Mouse (Mus musculus): ENCODE results near the gene Gm37240. TPM values are rescaled to one million over a fixed set of nuclear protein-coding genes. Genes with fewer than 3 reads are reported as not detected.
A peak's percentile ranks its signal among the peaks of the same experiment; 100 is the strongest.

Gm37240 gene
- polyA plus RNA-seq, 2 experiments from 2014 or later = 3.6 to 5.5 TPM

DNA sequence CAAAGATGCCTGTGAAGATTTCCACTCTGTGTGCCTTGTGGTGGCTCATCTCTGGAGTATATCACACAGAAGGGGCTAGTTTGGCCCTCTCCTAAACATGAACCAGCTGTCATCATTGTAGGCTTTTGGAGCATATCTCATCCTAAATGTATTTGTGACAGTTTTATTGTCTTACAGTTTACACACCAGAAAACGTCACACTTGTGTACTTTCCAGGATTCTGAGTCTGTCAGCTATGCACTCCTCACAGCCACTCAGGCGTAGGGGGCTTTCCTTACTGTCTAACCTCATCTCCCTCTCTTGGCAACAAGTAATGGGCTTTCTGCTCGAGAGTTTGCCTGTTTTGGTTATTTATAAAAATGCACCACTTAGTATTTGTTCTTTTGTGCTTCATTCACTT lies 1021.6 kb downstream of the Gm37240 start:
- no peak for ATAC-seq

DNA sequence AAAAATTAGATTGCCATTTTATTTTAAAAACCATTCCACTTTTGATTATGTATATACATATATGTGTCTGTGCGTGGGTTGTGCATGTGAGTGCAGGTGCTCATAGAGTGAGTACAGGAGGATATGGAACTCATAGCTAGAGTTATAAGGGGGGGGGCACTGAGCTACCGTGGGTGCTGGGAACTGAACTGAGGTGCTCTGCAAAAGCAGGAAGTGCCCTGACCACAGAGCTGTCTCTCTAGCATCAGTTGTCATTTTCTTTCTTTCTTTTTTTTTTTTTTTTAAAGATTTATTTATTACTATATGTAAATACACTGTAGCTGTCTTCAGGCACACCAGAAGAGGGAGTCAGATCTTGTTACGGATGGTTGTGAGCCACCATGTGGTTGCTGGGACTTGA lies 1025.5 kb downstream of the Gm37240 start:
- peak; percentile 67 for ATAC-seq

DNA sequence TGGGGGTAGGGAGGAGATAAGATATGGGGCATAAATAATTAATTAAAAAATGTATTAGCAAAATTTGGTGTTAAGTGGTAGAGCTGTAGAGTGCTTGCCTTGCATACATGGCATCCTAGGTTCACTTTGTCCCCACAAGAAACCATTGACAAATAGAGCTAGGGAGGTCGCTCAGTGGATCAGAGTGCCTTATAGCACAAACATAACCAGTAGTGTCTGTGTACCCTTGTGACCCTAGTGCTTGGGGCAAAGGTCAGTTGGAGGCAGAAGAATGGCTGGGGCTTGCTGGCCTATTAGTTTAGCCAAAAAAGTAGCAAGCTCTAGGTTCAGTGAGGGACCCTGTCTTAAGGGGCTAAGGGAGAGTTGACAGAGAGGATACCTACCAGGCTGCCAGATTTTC lies 1026.6 kb downstream of the Gm37240 start:
- no peak for ATAC-seq

DNA sequence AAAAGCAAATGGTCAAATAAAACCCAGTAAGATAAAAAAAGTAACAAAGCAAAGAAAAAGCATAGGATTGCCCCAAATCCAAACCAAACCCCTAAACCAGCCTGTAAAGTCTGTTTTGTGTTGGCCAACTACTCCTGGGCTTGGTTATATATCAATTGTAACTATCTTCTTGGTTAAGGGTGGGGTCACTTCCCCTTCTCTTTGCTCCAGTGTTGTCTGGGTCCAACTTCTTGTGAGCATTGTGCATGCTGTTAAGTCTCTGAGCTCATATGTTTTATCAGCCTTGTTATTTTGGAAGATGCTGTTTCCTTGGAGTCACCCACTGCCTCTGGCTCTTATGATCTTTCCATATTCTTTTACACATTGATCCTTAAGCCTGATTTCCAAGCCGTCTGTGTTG lies 1032.9 kb downstream of the Gm37240 start:
- no peak for ATAC-seq

DNA sequence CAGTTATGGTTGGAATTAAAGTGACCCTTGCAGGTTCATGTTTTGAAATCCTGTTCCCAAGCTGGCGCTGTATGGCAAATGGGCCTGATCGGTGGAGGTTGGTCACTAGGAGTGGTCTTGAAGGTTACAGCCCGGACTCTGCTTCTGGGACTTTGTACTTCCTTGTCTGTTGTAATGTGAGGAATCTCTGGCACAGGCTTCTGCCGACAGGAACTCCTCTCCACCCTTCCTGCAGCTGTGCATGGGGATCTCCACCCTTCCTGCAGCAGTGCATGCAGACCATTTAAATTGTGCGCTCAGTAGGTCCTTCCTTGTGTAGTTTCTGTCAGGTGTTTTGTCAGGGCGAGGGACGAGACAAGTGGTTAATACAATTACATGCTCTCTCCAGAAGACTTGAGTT lies 1034.4 kb downstream of the Gm37240 start:
- ATAC-seq = peak; percentile 19

DNA sequence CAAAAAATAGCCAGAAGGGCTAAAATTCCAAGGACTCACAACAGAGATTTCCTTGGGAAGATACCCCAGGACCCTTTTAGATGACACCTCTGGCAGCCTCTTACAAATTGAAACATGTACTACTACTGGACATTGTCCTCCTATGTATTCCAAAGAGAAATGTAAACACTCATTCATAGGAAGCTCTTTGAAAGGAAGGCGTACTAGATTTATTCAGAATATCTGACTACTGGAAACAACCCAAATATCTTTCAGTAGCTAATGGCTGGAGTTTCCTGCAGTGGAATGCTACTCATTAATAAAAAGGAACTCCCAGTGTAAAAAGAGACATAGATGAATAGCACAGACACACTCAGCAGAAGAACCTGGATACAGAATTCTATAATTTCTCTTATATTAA lies 1035.5 kb downstream of the Gm37240 start:
- no peak for ATAC-seq

DNA sequence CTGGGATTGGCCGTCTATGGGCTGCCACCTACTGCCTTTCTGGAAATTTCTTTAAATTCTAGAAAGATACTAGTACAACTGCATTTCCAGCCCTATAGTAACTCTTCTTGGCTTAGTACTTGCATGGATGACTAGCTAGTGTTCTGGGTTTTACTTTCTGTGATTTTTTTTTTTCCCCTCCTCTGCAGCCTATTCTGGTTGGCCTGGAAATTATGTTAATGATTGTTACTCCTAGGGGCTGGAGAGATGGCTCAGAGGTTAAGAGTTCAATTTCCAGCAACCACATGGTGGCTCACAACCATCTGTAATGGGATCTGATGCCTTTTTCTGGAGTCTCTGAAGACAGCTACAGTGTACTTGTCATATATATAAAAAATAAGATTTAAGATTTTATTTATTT lies 1036.9 kb downstream of the Gm37240 start:
- ATAC-seq = no peak

DNA sequence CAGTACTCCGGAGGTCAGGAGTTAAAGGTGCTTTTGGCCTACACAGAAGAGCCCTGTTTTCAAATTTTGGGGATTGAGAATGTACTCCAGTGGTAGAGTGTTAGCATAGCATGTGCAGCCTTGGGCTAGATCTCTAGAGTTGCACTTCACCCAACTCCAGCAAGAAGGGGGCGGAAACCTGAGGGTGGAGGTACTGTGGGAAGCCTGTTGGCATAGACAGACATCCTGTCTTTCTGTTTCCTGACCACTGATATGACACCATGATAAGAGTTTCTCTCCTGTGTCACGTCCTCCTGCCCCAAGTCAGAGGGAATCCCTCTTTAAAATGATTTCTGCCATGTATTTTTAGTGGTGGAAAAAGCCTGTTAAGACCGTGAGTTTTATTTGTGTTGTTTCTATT lies 1038.5 kb downstream of the Gm37240 start:
- peak; percentile 94 for ATAC-seq

DNA sequence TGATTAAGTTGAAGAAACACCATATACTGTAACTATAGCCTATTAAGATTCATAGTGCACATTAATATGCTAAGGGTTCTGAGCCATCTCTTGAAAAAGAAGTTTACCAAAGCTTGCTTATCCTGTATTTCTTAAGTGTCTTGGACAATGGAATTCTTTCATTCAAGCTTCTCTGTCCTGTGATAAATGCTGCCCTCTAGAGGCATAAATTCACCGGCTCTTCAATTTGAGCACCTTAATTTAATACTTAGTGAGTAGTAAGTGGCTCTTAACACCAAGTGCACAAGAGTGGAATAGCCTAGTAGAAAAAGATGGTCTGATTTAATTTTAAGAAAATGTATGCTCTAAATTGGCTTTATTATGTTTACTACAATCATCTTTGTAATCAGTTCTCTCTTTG lies 1043.7 kb downstream of the Gm37240 start:
- ATAC-seq = peak; percentile 66

DNA sequence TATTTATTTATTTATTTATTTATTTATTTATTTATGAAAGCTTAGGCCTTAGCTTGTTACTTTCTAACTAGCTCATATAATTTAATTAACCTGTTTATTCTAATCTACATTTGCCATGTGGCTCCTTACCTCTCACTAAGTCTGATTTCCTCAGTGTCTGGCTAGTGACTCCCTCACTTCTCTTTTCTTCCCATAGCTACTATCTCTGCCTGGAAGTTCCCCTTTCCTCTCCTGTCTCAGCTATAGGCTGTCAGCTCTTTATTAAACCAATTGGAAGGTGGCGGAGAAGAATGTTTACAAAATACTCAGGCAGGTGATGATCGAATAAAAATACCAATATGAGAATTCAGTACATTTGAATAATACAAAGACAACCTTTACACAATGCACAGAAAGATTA lies 1044.5 kb downstream of the Gm37240 start:
- ATAC-seq = no peak

DNA sequence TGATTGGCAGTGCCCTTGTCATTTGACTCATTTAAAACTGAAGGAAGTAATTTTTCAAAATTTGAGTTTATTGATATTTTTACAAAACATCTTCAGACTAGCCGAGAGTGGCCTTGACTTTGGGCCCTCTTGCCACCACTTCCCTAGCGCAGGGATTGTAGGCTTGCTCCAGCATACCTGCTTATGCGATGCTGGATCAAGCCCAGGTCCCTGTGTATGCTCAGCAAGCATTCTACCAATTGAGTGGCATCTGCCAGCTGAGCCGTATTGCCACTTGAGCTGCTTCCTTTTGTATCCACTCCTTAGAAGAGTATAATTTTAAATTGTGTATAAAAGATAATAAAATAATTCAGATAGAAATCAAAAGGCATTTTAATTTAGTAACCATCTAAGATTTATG lies 1046.0 kb downstream of the Gm37240 start:
- no peak for ATAC-seq

DNA sequence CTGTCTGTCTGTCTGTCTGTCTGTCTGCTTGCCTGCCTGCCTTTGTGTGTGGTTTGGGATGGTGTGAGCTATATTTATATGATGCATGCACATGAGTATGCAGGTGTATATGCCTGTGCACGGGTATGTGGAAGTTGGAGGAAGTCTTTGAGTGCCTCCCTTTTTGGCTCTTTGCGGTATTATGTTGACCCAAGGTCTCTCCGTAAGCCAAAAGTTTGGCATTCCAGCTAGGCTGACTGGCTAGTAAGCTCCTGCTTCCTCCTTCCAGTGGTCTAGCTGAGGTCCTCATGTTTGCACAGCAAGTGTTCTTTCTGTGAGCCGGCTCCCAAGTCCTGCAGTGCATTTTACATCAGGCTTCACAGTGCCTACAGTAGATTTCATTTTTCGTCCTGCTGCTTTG lies 1047.8 kb downstream of the Gm37240 start:
- ATAC-seq = no peak

DNA sequence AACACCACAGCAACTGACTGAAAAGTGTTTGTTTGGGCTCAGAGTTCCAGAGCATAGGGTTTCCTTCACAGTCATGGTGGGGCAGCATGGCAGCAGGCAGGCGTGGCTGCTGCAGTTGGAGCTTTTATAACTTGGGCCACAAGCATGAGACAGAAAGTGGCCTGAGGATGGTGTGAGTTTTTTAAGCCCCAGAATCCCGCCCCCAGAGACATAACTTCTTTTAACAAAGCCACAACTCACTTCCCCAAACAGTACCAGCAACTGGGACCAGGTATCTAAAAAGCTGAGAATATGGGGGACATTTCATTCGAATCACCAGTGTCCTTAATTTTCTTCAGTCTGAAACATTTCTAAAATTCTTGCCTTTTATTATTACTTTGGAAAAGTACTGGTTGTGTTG lies 1049.3 kb downstream of the Gm37240 start:
- ATAC-seq = no peak

DNA sequence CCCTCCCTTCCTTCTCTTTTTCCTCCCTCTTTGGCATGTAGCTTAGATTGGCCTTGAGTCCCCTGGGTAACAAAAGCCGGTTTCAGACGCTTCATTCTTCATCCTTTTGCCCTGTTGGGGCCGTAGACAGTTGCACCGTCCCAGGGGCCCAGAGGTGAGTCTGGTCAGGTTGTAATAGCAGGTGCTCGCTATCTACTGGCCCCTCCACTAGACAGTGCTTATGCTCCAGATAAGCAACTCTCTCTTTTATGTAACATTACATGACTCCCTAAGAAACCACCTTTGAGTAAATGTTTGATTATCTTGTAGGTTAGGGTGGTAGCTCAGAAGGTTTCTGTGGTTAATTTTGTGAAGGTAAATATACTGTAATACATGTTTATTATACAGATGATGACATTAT lies 1051.3 kb downstream of the Gm37240 start:
- ATAC-seq = no peak

DNA sequence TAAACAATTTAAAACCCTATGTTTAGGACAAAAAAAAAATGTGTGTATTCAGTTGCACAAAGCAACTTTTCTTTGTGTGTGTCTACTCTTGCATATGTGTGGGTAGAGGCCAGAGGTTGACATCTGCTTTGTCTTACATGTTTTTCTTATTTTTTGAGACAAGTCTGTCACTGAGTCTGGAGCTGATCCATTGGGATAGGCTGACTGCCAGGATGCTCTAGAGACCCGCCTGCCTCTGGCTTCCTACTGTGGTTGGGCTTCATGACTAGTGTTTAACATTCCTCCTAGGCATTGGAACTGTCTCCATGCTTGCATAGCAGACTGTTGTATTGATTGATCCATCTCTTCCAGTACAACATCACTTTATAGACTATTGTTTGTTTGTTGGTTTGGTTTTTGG lies 1058.0 kb downstream of the Gm37240 start:
- no peak for ATAC-seq

DNA sequence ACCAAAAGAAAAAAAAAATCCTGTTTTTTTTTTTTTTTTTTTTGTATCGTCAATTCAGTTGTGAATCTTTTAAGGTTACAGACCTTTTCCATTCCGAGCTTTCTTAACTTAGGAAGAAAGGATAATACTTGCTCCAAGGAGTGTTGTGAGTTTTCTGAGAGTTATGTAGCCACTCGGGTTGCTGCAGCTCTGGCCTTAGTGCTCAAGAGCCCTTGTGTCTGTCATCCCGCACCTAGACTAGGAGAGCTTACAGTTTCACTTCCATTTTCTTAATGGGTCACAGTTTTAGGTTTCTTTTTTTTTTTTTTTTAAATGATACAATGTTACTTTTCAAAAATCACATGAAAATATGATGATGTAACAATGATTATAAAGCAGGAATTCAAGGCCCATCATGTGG lies 1059.7 kb downstream of the Gm37240 start:
- ATAC-seq = peak; percentile 70

DNA sequence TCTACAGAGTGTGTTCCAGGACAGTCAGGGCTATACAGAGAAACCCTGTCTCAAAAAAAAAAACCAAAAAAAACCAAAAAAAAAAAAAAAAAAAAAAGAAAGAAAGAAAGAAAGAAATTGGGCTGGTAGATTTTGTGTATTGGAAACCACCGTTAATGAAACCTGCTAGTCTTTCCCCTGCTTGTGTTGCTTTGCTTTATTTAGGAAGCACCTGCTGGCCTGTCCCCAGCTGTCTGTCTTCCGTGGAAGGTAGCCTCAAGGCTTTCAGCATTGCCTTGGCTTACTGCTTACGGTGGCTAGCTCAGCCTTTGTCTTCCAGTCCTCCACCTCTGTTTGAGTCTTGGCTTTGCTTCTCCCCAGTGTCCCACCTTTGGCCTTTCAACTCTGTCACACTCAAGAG lies 1060.4 kb downstream of the Gm37240 start:
- ATAC-seq = peak; percentile 34

DNA sequence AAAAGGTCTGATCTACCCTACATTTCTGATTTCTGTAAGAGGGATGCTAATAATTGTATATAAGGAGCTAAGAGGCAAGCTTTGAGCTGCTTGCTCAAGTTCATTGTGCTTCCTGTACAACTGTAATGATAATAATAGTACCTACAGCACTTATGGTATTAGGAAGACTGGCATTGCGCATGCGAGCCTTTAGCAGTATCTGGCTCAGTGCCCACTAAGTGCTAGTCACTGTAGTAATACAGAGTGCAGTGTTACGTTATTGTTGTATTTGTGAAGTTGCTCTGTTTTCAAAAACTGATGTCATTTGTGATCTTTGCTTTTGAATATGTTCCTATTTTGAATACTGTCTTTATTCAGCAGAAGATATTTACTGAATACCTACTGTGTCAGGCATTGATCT lies 1060.9 kb downstream of the Gm37240 start:
- peak; percentile 46 for ATAC-seq

DNA sequence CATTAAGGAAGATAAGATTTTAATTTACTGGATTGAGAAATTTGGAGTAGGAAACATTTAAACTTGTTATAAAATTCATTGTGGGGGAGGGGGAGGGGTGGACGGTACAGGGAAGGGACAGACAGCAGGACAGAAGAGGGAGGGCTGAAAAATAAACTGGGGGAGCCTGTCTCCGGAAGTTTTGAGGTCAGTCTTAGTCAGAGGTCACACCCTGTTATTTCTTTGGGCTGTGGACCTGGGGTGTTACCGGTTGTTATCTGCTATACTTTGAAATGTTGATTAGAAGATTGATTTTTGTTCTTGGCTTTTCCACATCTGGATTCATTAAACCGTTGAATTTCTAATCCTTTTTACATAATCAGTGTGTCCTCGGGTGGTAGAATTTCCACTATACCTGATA lies 1061.3 kb downstream of the Gm37240 start:
- ATAC-seq = no peak

DNA sequence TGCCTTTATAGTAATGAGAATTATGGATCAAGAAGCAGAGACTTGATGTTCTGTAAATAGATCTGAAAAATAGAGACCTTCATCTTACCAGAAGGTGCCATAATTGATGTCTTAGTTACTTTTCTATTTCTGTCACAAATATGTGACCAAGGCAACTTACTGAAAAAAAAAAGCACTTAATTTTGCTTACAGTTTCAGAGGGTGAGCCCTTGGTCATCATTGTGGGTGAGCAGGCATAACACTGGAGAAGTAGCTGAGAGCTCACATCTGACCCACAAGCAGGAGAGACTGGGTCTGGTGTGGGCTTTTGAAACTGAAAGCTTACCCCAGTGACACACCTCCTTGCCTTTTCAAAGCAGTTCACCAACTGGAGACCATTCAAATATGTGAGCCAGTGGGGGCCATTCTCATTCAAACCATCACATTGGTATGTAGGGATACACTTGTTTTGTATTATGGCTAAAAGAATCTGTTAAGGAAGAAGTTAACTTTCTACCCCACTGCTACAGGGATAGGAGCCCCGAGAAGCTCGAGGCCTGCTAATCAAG lies 1066.6 kb downstream of the Gm37240 start:
- ATAC-seq = no peak

DNA sequence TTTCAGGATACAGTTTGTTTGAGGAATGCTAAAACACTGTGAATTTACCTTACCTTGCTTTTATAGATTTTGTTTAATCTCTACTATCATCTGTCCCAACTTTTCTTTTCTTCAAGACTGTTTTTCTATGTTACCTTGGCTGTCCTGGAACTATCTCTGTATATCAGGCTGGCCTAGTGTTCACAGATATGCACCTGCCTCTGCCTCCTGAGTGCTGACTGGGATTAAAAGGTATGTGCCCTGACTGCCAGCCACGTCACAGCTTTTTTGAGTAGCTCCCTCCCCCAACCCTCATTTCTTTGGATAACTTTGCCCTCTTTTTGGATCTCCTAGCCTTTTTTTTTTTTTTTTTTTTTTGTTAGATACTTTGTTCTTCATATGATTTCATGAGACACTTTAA lies 1070.4 kb downstream of the Gm37240 start:
- no peak for ATAC-seq

DNA sequence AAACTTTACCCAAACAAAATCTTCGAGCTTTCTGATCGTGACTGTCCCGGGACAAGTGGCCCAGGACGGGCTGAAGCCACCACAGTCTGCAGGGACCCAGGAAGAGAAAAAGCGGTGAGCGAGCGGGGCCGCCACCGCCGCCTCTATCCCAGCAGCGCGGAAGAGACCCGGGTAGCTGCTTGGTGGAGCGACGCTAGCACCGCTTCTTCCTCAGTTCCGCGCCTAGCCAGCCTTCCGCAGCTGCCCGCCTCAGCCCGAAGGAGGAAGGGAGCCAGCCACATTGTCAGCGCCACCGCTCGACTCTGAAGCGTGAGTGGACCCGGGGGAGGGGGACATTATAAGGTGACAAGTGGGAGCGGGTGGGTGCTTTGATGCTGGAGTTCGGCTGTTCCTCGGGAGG lies 1071.9 kb downstream of the Gm37240 start:
- peak; percentile 19 for ATAC-seq

DNA sequence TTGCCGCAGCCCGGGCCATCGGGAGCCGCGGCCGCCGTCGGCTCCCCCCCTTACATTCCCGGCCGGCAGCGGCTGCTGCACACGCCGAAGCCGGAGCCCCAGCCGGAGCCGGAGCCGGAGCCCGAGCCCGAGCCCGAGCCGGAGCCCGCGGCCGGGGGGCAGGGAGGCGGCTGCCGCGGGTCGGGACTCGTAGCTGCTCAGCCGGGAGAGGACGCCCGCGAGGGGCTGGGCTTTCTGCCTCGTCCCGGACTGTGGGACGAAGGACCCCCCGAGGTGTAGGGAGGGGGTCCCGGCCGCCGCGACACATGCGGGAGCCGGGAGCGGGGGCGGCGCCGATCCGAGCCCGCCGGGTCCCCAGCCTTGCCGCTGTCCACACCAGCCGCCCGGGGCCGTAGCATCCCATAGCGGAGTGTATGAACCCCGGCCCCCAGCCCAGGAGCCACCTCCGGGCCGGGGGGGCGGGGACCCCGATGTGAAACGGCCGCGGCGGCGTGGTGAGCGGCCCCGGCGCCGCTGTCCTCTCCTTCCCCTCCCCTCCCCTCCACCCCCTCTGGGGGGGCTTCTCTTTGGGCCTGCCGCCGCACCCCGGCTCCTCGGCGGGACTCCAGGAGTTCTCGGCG lies 1072.4 kb downstream of the Gm37240 start, which contains the start of gene Fbxw7:
Gene Fbxw7 (plus strand): TSS at position 507 of the 620 bp plus-strand sequence.
- ATAC-seq = peak; percentile 2

DNA sequence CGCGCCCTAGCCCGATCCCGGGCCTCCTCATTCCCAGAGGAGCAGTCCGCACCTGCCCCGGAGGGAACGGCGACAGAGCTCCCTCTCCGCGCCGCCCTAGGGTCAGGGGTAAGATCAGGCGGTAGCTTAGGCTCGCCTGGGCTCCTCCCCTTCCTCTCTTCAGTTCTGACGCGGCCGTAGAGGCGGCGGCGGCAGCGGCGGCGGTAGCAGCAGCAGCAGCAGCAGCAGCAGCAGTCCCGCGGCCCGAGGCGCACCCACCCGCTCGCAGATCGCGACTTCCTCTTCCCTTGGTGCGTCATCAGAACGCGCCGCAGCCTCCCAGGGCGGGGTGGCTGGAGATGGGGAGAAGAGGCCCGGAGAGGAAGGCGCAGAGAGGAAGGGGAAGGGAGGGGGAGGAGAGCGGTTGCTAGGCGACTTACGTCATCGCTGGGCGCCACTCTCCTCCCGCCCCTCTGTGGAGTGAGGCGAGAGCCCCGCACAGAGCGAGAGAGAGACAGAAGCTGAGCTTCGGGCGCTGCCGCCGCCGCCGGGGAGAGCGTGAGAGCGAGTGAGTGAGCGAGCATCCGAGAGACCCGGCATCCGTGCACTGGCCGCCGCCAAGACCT lies 1073.1 kb downstream of the Gm37240 start:
- peak; percentile 87 for ATAC-seq

Data from CD4-positive, CD25-positive, alpha-beta regulatory T cell, adult 4 months (primary cell).